Mouse (Mus musculus) CH12.LX (cell line): ENCODE measurements around the gene Asphd2.

Experiments used
- CHD2 ChIP-seq: IDR thresholded peaks from 2 replicates; pipeline ENCODE4 v1.6.1; 2011; ENCODE audit warnings: low read length, improper control_type of control experiment
- CTCF ChIP-seq, 2 experiments: IDR thresholded peaks in 1 of 2; conservative IDR thresholded peaks in 1 of 2; 2 replicates each; pipeline ENCODE4 v1.5.1; 2011 to 2012; ENCODE audit warnings: low read depth in 2 of 2, low read length in 2 of 2, improper control_type of control experiment in 1 of 2, inconsistent platforms in 1 of 2, mild to moderate bottlenecking in 1 of 2, moderate library complexity in 1 of 2
- EP300 ChIP-seq: IDR thresholded peaks from 2 replicates; pipeline ENCODE4 v1.6.1; 2011; ENCODE audit warnings: low read length, improper control_type of control experiment
- ETS1 ChIP-seq: conservative IDR thresholded peaks from 2 replicates; pipeline ENCODE4 v1.6.1; 2012; ENCODE audit warnings: low read depth, mild to moderate bottlenecking, inconsistent platforms, low read length, improper control_type of control experiment, moderate library complexity
- HCFC1 ChIP-seq: IDR thresholded peaks from 2 replicates; pipeline ENCODE4 v1.6.1; 2012; ENCODE audit warnings: low read depth, mild to moderate bottlenecking, inconsistent platforms, low read length, improper control_type of control experiment
- KAT2A ChIP-seq: IDR thresholded peaks from 2 replicates; pipeline ENCODE4 v1.6.1; 2012; ENCODE audit warnings: low read length, improper control_type of control experiment, inconsistent platforms; ENCODE audit not compliant: insufficient replicate concordance
- MAFK ChIP-seq: IDR thresholded peaks from 2 replicates; pipeline ENCODE4 v1.6.1; 2011; ENCODE audit warnings: low read length, improper control_type of control experiment; ENCODE audit not compliant: insufficient replicate concordance
- NRF1 ChIP-seq: IDR thresholded peaks from 2 replicates; pipeline ENCODE4 v1.6.1; 2014; ENCODE audit warnings: low read depth, mild to moderate bottlenecking, inconsistent platforms, low read length, improper control_type of control experiment, moderate library complexity
- POLR2A ChIP-seq: IDR thresholded peaks from 2 replicates; pipeline ENCODE4 v1.6.1; 2011; ENCODE audit warnings: low read depth, mild to moderate bottlenecking, improper control_type of control experiment, low read length
- RCOR1 ChIP-seq: conservative IDR thresholded peaks from 2 replicates; pipeline ENCODE4 v1.6.1; 2012; ENCODE audit warnings: low read depth, mild to moderate bottlenecking, inconsistent platforms, low read length, improper control_type of control experiment
- USF1 ChIP-seq: IDR thresholded peaks from 2 replicates; pipeline ENCODE4 v1.6.1; 2014; ENCODE audit warnings: low read depth, mild to moderate bottlenecking, inconsistent platforms, low read length, improper control_type of control experiment

DNA sequence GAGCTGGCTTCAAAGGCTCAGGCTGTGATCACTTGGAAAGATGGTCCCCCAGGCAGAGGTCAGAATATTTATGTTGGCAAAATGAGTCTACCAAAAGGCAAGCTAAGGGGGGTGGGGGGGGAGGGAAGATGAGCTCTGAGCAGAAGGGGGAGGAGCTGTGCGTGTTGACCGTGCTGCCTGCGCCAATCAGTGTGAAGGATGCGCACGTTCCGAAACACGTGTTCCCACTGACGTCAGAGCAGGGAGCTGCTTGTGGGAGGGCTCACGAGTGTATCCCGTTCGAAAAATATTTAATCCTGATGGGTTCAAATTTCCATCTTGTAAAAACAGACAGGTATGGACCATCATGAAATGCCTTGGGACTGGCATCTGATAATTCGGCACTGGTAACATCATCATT is 24.9 kb upstream of the Asphd2 start:
- TF ChIP-seq RCOR1: no peak
- TF ChIP-seq HCFC1: no peak
- no peak for TF ChIP-seq POLR2A
- TF ChIP-seq CTCF (conservative IDR thresholded peaks at IDR 0.05 in 1 of 2, IDR thresholded peaks at IDR 0.05 in 1 of 2; ENCODE audit: low read depth in 2 of 2, low read length in 2 of 2): no peak
- TF ChIP-seq ETS1: no peak
- TF ChIP-seq NRF1: no peak
- TF ChIP-seq USF1: no peak
- TF ChIP-seq KAT2A: no peak
- TF ChIP-seq EP300: no peak
- TF ChIP-seq CHD2: no peak
- TF ChIP-seq MAFK: no peak
